Mouse (Mus musculus) T-helper 1 cell (primary cell): ENCODE data around the gene Gng8.

Experiments
- in situ Hi-C: fragments of 300-600 bp; cut with MboI, MseI; formaldehyde crosslinking; loops from one replicate; pipeline ENCODE4 v1.15.1; 2025; ENCODE audit warnings: high pct_unique_total_duplicates

The Gng8 gene

DNA sequence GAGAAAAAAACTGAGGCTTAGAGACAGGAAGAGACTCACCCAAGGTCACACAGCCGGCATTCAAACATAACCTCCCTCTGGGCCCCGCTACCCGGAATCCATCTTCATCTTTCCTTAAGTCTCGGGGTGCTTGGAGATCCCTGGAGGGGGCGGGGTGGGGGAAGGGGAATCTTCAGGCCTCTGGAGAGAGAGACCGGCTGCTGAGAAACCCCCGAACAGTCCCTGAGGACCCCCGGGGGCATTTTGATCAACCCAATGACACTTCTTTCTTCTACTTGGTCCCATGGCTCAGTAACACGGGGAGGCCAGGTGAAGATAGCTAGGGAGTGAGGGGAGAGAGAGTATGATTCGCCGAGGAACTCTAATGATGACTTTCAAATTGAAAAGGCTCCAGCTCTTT, 15.6 kb upstream of the Gng8 start:
- in situ Hi-C loops: no loop called here

GRCm38 (mm10) chr7:16876608-16877007, 15.0 kb upstream of the Gng8 start:
- in situ Hi-C loops: no loop called here

- in situ Hi-C loops: no loop called here
These were observed 13.9 kb upstream of the Gng8 start for GRCm38 (mm10) chr7:16877717-16878116.

DNA sequence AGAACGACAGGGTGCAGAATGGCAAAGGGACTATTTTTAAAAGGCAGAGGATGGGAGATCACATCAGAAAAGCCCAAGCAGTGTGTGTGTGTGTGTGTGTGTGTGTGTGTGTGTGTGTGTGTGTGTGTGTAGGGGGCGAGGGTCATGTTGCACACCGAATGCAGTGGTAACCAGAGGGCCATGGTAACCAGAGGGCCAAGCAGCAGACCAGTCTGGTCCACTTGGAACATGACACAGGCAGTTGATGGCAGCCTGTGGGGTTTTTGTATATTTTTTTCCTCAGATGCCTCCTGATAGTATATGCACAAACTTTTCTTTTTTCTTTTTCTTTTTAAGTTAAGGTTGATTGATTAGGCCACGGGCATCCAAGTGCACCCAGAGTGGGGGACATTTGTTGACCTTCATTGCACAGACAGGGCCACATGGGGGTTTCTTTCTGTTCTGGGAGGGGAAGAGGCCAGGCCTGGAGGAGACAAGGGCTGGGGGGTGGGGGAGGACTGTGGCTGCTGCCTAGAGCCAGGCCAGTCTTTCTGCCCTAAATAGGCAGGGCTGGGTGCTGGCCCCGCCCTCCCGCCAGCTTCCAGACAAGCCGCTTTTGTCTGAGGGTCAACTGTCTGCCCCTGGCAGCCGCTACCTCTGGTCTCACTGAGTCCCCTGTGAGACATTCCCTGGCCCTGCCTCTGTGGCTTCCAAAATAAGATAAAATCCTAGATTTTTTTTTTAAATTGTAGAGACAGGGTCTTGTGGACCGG, 11.6 kb upstream of the Gng8 start:
- in situ Hi-C loops: no loop called here

DNA sequence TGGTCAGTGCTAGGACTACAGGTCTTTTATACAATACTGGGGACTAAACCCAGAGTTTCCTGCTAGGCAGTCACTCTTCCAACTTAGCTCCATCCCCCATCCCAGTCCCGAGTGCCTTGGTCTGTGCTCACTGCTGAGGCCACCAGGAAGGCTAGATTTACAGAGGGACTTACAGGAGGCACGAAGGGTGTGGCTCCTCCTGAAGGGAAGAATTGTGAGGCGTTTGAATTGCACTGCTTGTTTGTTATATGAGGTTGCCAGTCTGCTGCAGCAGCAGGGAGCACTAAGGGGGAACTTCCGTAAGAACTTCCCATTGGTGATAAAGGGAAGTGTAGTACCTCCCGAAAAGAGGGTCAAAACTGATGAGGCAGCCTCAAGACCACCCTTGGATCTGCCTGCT, 11.0 kb upstream of the Gng8 start:
- in situ Hi-C loops: no loop called here

- in situ Hi-C loops: no loop called here
These were observed 8.4 kb upstream of the Gng8 start for GRCm38 (mm10) chr7:16883162-16883561.

- in situ Hi-C loops: no loop called here
These were observed 7.3 kb upstream of the Gng8 start for GRCm38 (mm10) chr7:16884334-16884733.

GRCm38 (mm10) chr7:16885271-16885776, 6.3 kb upstream of the Gng8 start:
- in situ Hi-C loops: no loop called here

GRCm38 (mm10) chr7:16885905-16886304, 5.7 kb upstream of the Gng8 start:
- in situ Hi-C loops: no loop called here

DNA sequence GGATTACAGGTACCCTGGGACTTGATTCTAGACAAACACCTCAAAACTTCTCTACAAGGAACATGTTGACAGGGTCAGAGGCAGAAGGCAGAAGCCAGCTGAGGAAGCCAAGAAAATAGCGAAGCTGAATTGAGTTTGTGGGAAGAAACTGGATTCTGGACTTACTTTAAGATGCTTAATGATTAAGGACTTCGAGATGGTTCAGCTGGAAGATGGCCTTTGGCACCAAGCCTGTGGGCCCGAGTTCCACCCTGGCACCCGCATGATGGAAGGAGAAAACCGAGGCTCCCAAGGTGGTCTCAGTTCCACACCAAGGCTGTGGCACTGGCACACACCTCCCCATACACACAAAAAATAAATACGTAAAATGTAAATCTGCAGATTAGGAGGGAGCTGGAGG, 1.1 kb upstream of the Gng8 start:
- in situ Hi-C loops: no loop called here

DNA sequence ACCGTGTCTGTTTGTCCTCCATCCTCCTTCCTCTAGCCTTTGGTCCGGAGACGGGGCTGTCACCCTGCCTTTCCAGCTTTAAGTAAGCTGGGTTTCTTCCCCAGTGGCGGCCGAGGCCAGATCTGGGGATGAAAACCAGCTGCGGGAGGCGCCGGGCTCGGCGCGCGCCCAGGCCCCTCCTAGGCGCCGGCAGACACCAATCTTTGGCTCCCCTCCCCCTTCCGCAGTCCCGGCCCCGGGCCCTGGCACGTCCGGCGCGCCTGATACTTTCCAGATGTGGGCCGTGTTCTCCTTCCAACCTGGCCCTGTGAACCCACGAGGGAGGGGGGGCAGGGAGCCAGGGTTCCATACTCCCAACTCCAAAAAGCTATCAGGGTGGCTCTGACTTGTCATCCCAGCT, 642 bp upstream of the Gng8 start:
- in situ Hi-C loops: no loop called here

DNA sequence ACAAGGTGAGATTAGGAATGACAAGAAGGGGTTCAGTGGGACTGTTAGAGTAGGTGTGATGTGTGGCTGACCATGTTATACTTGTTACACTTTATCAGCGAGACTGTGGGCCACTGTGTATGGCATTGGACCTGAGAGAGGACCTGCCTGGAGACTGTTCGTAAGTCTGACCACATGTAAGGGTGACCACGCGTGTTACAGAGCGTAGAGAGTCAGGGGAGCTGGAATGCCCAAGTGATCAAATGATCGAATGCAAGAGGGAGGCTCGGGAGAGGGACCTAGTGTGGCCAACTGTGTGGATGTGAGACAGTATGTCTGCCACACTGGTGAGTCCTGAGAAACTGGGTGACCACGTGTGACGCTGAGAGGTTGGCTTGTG, 755 bp downstream of the Gng8 start:
- in situ Hi-C loops: no loop called here

DNA sequence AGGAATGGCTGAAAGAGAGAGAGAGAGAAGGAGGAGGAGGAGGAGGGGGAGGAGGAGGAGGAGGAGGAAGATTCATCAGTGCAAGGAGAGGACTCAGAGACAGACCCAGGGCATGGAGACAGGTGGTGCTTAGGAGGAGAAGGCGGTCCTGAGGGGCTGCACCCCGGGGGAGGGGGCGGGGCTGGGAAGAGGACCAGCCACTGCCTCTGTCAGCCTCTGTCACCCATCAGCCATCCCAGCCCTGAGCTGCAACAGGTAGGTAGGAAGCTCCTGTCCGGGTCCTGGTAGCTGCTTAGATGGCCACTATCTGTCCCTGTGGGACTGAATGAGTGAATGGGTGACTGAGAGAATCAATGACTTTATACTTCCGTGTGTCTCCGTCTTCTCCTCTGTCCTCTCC, 2.0 kb downstream of the Gng8 start:
- in situ Hi-C loops: no loop called here

DNA sequence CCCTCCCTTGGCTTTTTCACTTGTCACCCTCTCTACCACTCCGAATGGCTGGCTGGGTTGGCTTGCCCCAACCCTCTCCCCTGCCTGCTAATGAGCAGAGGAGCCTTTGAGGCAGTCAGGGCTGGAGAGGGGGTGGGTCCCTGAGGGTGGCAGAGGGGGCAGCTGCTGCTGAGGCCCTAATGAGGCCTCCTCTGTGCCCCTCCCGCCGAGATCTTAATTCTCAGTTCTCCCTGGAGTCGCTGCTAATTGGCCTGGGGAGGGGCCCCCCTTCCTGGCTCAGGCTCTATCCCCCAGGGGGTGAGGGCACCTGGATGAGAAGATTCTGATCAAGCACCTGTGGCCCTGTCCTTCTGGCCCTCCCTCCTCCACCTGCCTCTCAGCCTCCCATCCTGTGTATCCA, 2.7 kb downstream of the Gng8 start:
- in situ Hi-C loops: no loop called here

GRCm38 (mm10) chr7:16895000-16895399, 3.4 kb downstream of the Gng8 start:
- in situ Hi-C loops: no loop called here

GRCm38 (mm10) chr7:16895511-16895910, 3.9 kb downstream of the Gng8 start:
- in situ Hi-C loops: no loop called here

GRCm38 (mm10) chr7:16900526-16900925, 8.9 kb downstream of the Gng8 start:
- in situ Hi-C loops: no loop called here

DNA sequence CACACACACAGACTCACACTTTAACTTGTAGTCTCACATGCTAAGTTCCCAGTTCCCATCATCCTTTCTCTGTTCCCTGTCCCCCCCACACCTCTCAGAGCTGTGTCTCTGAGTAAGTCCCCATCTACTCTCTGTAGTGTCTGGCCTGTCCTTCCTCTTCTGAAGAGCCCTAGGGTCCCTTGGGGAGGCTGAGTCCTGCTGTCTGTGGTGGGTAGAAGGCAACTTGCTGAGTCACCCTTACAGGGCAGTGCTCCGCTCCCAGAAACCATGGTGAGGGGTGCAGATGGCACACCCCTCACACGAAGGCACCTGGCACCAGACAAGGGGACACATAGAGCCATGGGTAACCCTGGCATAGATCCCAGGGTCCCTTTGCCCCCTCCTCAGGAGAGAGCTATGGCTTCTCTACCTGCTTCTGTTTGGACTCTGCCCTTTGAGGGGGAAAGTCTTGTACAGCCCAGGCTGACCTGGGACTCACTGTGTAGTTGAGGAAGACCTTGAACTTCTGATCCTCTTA, 11.9 kb downstream of the Gng8 start:
- in situ Hi-C loops: no loop called here

GRCm38 (mm10) chr7:16904120-16904675, 12.6 kb downstream of the Gng8 start:
- in situ Hi-C loops: no loop called here

- in situ Hi-C loops: loop anchor here (5.0 kb wide), 1 partner anchor 103 kb away; no protein-coding TSS in a partner anchor
These were observed 14.0 kb downstream of the Gng8 start for GRCm38 (mm10) chr7:16905491-16906021.

- in situ Hi-C loops: loop anchor here (5.0 kb wide), 1 partner anchor 104 kb away; no protein-coding TSS in a partner anchor
These were observed 14.7 kb downstream of the Gng8 start, which contains the start of gene Ptgir for GRCm38 (mm10) chr7:16906281-16906680. Gene Ptgir, plus strand, starts transcription at chr7:16906490.

GRCm38 (mm10) chr7:16906889-16907559, 15.4 kb downstream of the Gng8 start:
- in situ Hi-C loops: loop anchor here (5.0 kb wide), 1 partner anchor 105 kb away; no protein-coding TSS in a partner anchor
